Mouse (Mus musculus) megakaryocyte-erythroid progenitor cell, adult 5-6 weeks (primary cell): ENCODE measurements around the gene Ushbp1. TPM values are rescaled to one million over a fixed set of nuclear protein-coding genes. Genes with fewer than 3 reads are reported as not detected.

Source experiments
- total RNA-seq, 2 experiments: library from RNA; stranded (forward) in 1 of 2; stranded (reverse) in 1 of 2; fragments of 200-1000, 215-1000 nt in 1 of 2; fragments of >200 nt in 1 of 2; fragmentation: Nextera tagmentation in 1 of 2; gene quantifications; 2 replicates each; pipeline ENCODE4 v1.2.3; 2014 to 2017

Gene Ushbp1
- total RNA-seq, 2 experiments from 2014 or later, result not detected

Other genes starting within 250 kb of the Ushbp1 start
- gene Myo9b, start 123.1 kb downstream of the Ushbp1 start, total RNA-seq (2014; fragmentation: Nextera tagmentation), result 32.9 and 33.2 TPM in 2 replicates
- 17.6 and 20.4 TPM in 2 replicates for gene Myo9b, start 123.1 kb downstream of the Ushbp1 start, total RNA-seq (2017)
- gene Haus8, start 122.9 kb downstream of the Ushbp1 start, total RNA-seq (2014; fragmentation: Nextera tagmentation), result 22.9 and 30.6 TPM in 2 replicates
- 44.1 and 47.5 TPM in 2 replicates for gene Haus8, start 122.9 kb downstream of the Ushbp1 start, total RNA-seq (2017)
- gene Use1, start 29.0 kb downstream of the Ushbp1 start, total RNA-seq (2014; fragmentation: Nextera tagmentation), result 147 and 161 TPM in 2 replicates
- gene Use1, start 29.0 kb downstream of the Ushbp1 start, total RNA-seq (2017), result 129 and 139 TPM in 2 replicates
- gene Ocel1, start 24.5 kb downstream of the Ushbp1 start, total RNA-seq (2014; fragmentation: Nextera tagmentation), result 6.4 and 7.4 TPM in 2 replicates
- 8.1 and 13.8 TPM in 2 replicates for gene Ocel1, start 24.5 kb downstream of the Ushbp1 start, total RNA-seq (2017)
- gene Nr2f6, start 13.8 kb downstream of the Ushbp1 start, total RNA-seq (2014; fragmentation: Nextera tagmentation), result 1.4 and 3.2 TPM in 2 replicates
- 1.7 TPM in 1 of 2 replicates, not detected in the other for gene Nr2f6, start 13.8 kb downstream of the Ushbp1 start, total RNA-seq (2017)
- 107 and 130 TPM in 2 replicates for gene Babam1, start 1.1 kb upstream of the Ushbp1 start, total RNA-seq (2014; fragmentation: Nextera tagmentation)
- gene Babam1, start 1.1 kb upstream of the Ushbp1 start, total RNA-seq (2017), result 73.7 and 90.2 TPM in 2 replicates
- 42.2 and 46.2 TPM in 2 replicates for gene Ankle1, start 10.2 kb upstream of the Ushbp1 start, total RNA-seq (2014; fragmentation: Nextera tagmentation)
- gene Ankle1, start 10.2 kb upstream of the Ushbp1 start, total RNA-seq (2017), result 13.3 and 23.5 TPM in 2 replicates
- 5.3 and 7.1 TPM in 2 replicates for gene Abhd8, start 67.9 kb upstream of the Ushbp1 start, total RNA-seq (2014; fragmentation: Nextera tagmentation)
- 4.7 and 6.3 TPM in 2 replicates for gene Abhd8, start 67.9 kb upstream of the Ushbp1 start, total RNA-seq (2017)
- gene Mrpl34, start 69.2 kb upstream of the Ushbp1 start, total RNA-seq (2014; fragmentation: Nextera tagmentation), result 82.3 and 120 TPM in 2 replicates
- gene Mrpl34, start 69.2 kb upstream of the Ushbp1 start, total RNA-seq (2017), result 46.7 and 63.4 TPM in 2 replicates
- gene Dda1, start 73.4 kb upstream of the Ushbp1 start, total RNA-seq (2014; fragmentation: Nextera tagmentation), result 31.4 and 47.5 TPM in 2 replicates
- 13.3 and 19.6 TPM in 2 replicates for gene Dda1, start 73.4 kb upstream of the Ushbp1 start, total RNA-seq (2017)
- 2.4 and 4.5 TPM in 2 replicates for gene Ano8, start 90.2 kb upstream of the Ushbp1 start, total RNA-seq (2014; fragmentation: Nextera tagmentation)
- gene Ano8, start 90.2 kb upstream of the Ushbp1 start, total RNA-seq (2017), result 2.3 and 3.4 TPM in 2 replicates
- gene Gtpbp3, start 92.3 kb upstream of the Ushbp1 start, total RNA-seq (2014; fragmentation: Nextera tagmentation), result 15.1 and 20.3 TPM in 2 replicates
- 18.7 and 32.1 TPM in 2 replicates for gene Gtpbp3, start 92.3 kb upstream of the Ushbp1 start, total RNA-seq (2017)
- 7.2 and 8.9 TPM in 2 replicates for gene Plvap, start 116.0 kb upstream of the Ushbp1 start, total RNA-seq (2014; fragmentation: Nextera tagmentation)
- 6.9 and 9.3 TPM in 2 replicates for gene Plvap, start 116.0 kb upstream of the Ushbp1 start, total RNA-seq (2017)
- gene Ccdc194, start 129.9 kb upstream of the Ushbp1 start, total RNA-seq (2014; fragmentation: Nextera tagmentation), result not detected in 2 replicates
- gene Ccdc194, start 129.9 kb upstream of the Ushbp1 start, total RNA-seq (2017), result not detected in 2 replicates
- gene Bst2, start 141.7 kb upstream of the Ushbp1 start, total RNA-seq (2014; fragmentation: Nextera tagmentation), result 31.1 and 46.7 TPM in 2 replicates
- gene Bst2, start 141.7 kb upstream of the Ushbp1 start, total RNA-seq (2017), result 34.9 and 90.9 TPM in 2 replicates
- 19.9 and 24.4 TPM in 2 replicates for gene Mvb12a, start 147.1 kb upstream of the Ushbp1 start, total RNA-seq (2014; fragmentation: Nextera tagmentation)
- 23.9 and 31.7 TPM in 2 replicates for gene Mvb12a, start 147.1 kb upstream of the Ushbp1 start, total RNA-seq (2017)
- gene Tmem221, start 163.1 kb upstream of the Ushbp1 start, total RNA-seq (2014; fragmentation: Nextera tagmentation), result not detected in 2 replicates
- gene Tmem221, start 163.1 kb upstream of the Ushbp1 start, total RNA-seq (2017), result not detected in 2 replicates
- gene Nxnl1, start 170.8 kb upstream of the Ushbp1 start, total RNA-seq (2014; fragmentation: Nextera tagmentation), result not detected in 2 replicates
- gene Nxnl1, start 170.8 kb upstream of the Ushbp1 start, total RNA-seq (2017), result not detected in 2 replicates
- gene Slc27a1, start 173.1 kb upstream of the Ushbp1 start, total RNA-seq (2014; fragmentation: Nextera tagmentation), result 3.0 and 6.3 TPM in 2 replicates
- gene Slc27a1, start 173.1 kb upstream of the Ushbp1 start, total RNA-seq (2017), result 0.95 and 3.1 TPM in 2 replicates
- 104 and 132 TPM in 2 replicates for gene Pgls, start 196.4 kb upstream of the Ushbp1 start, total RNA-seq (2014; fragmentation: Nextera tagmentation)
- 76.2 and 80.7 TPM in 2 replicates for gene Pgls, start 196.4 kb upstream of the Ushbp1 start, total RNA-seq (2017)
- gene Fam129c, start 201.8 kb upstream of the Ushbp1 start, total RNA-seq (2014; fragmentation: Nextera tagmentation), result 15.9 and 42.5 TPM in 2 replicates
- 0.14 and 15.0 TPM in 2 replicates for gene Fam129c, start 201.8 kb upstream of the Ushbp1 start, total RNA-seq (2017)
- gene Colgalt1, start 215.2 kb upstream of the Ushbp1 start, total RNA-seq (2014; fragmentation: Nextera tagmentation), result 55.8 and 58.0 TPM in 2 replicates
- gene Colgalt1, start 215.2 kb upstream of the Ushbp1 start, total RNA-seq (2017), result 40.1 and 44.4 TPM in 2 replicates